Mouse (Mus musculus) left cerebral cortex, postnatal 14 days (tissue): ENCODE results near the gene Ets2. TPM values are rescaled to one million over a fixed set of nuclear protein-coding genes. Genes with fewer than 3 reads are reported as not detected.

Experiments used
- DNase-seq, 2 experiments: peaks; one replicate each; pipeline ENCODE4 v3.0.0; 2021 to 2022; ENCODE audit warnings: low spot score in 2 of 2, mixed read lengths in 1 of 2
- intact Hi-C: fragments of 180-260 bp; cut with DNase I; formaldehyde crosslinking; loops from one replicate; pipeline ENCODE4 v1.15.1; 2025
- long read RNA-seq, 2 experiments: library from polyadenylated mRNA; stranded (forward); transcript quantifications; one replicate each; pipeline ENCODE4 v2.0.0; 2021
- total RNA-seq, 2 experiments: library from RNA; stranded (reverse); gene quantifications; 2 replicates each; pipeline ENCODE4 v1.2.3; 2021

The Ets2 gene
- total RNA-seq: 10 to 100 TPM; 53.0 to 59.9 TPM
- long read RNA-seq, experiment 1, transcript Ets2-201 (10 exons, 3,890 nt): major isoform, 10 of 17 reads
- long read RNA-seq, experiment 1, partial matches to known transcripts: 3 of 17 reads
- long read RNA-seq, experiment 1, other reads (novel, unspliced or antisense): 1 of 17 reads
- long read RNA-seq, experiment 2, transcript Ets2-201 (10 exons, 3,890 nt): major isoform, 5 of 11 reads
- long read RNA-seq, experiment 2, partial matches to known transcripts: 2 of 11 reads
- long read RNA-seq, experiment 2, other reads (novel, unspliced or antisense): 0 of 11 reads

DNA sequence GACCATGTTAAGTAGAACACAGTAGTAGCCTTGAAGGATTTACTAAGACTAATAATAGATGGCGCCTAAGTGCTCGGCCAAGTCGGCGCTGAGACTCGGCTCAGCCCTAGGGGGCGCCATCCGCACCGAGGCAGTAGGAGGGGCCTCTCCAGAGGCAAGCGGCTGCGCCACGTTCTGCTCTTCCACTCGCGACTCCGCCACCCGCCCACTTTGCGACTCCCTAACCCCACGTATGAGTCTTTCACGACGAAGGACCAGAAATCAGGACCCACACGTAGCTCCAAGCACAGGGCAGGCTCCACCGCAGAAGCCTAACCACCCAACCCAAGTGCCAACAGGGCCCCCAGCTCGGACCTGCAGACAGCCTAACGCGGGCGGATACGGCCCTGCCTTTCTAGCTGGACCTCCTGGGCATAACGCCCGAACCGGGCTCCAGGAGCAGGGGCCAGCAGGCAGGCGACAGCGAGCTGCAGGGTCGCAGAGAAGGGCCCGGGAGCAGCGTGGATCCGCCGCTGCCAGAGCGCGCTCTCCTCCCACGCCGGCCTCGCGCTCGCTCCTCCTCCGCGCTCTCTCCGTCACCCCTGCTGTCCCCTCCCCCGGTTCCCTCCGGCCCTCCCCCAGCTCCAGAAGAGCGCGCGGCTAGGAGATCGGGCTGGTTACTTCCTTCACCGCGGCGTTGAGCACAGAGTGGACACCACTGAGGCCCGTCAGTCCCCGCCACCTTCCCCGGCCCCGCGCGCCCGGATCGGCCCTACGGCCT lies at the start of gene Ets2:
Gene Ets2, plus strand, starts transcription at position 274 of the 760 bp plus-strand sequence.
- DNase-seq: peak; percentile 91 to 93
- intact Hi-C loops: loop anchor here (5.0 kb wide), 2 partner anchors 55 to 245 kb away; no protein-coding TSS in a partner anchor

DNA sequence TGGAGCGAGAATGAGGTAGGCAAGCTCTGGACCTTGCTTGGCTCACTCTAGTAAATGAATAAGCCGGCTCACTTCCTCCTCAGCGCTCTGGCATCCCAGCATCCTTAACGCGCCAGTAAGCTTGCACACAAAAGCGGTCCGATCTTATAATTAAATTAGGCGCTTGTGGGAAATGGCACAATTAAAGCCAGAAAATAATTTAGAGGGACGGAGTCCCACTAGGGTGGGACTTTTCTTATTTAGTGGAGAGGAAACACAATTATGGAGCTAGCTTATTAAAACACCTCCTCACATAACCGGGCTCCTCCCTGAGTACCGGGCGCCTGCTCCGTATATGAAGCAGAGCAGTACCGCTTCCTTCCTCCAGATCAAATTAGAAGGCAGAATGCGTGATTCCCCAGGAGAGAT lies 47.7 kb upstream of the Ets2 start:
- DNase-seq: peak; percentile 30 to 36
- intact Hi-C loops: loop anchor here (10.0 kb wide), 1 partner anchor 111 kb away; no protein-coding TSS in a partner anchor

- intact Hi-C loops: loop anchor here (10.0 kb wide), 1 partner anchor 108 kb away; no protein-coding TSS in a partner anchor
- no peak for DNase-seq
Measured at GRCm38 (mm10) chr16:95656535-95656934, 45.3 kb upstream of the Ets2 start.

DNA sequence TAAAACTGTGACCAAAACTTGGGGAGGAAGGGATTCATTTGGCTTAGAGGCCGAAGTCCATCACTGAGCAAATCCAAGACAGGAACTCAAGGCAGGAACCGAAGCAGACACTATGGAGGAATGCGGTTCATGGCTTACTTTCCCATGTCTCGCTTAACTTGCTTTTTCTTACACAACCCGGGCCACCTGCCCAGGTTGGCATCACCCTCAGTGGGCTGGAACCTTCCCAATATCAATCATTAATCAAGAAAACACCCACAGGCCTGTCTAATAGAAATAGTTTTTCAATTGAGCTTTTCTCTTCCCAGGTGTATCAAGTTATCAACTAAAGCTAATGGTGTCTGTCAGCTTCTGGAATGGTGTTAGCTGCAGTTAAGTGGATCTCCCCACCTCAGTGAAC lies 44.7 kb upstream of the Ets2 start:
- intact Hi-C loops: loop anchor here (10.0 kb wide), 1 partner anchor 108 kb away; no protein-coding TSS in a partner anchor
- no peak for DNase-seq

DNA sequence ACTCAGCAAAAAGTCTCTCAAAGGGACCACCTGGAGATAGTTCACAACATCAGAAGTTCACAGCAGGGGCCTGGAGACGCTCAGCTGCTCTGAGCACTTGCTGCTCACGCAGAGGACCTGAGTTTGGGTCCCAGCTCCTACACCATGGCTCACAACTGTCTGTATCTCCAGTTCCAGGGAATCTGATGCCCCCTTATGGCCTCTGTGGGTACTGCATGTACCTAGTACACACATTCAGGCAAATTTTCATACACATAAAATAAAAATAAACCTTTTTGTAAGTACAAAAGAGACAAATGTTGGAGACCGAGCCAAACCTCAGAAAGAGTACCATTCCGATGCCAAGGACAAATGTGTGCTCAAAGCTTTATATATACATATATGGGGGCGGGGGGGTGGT lies 44.1 kb upstream of the Ets2 start:
- no peak for DNase-seq
- intact Hi-C loops: loop anchor here (10.0 kb wide), 1 partner anchor 107 kb away; no protein-coding TSS in a partner anchor

GRCm38 (mm10) chr16:95658836-95659430 lies 42.9 kb upstream of the Ets2 start:
- DNase-seq: no peak

GRCm38 (mm10) chr16:95659461-95659860 lies 42.4 kb upstream of the Ets2 start:
- DNase-seq: peak in 1 of 2 experiments; percentile 26
- intact Hi-C loops: loop anchor here (10.0 kb wide), 1 partner anchor 105 kb away; no protein-coding TSS in a partner anchor

More at GRCm38 (mm10) chr16:95658836-95659430, 42.9 kb upstream of the Ets2 start:
- intact Hi-C loops: loop anchor here (10.0 kb wide), 1 partner anchor 106 kb away; no protein-coding TSS in a partner anchor

DNA sequence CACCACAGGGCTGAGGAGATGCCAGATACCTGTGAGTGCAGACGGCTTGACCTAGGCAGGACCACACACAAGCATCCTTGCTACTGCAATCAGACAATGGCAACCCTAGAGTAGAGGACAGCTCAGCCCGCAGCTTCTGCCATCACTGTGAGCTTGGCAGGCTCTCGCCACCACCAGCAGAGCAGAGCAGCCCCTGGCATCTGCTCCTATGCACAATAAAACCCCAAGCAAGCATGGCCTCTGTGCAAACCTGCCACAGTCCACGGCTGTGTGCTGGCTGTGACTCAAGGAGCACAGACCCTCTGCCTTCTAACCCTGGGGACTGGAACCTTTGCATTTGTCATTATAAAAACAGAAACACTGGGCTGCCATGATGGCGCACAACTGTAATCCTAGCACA lies 41.0 kb upstream of the Ets2 start:
- no peak for DNase-seq
- intact Hi-C loops: no loop called here

- peak in 1 of 2 experiments; percentile 25 for DNase-seq
- intact Hi-C loops: no loop called here
Measured at GRCm38 (mm10) chr16:95665472-95666131, 36.3 kb upstream of the Ets2 start.

DNA sequence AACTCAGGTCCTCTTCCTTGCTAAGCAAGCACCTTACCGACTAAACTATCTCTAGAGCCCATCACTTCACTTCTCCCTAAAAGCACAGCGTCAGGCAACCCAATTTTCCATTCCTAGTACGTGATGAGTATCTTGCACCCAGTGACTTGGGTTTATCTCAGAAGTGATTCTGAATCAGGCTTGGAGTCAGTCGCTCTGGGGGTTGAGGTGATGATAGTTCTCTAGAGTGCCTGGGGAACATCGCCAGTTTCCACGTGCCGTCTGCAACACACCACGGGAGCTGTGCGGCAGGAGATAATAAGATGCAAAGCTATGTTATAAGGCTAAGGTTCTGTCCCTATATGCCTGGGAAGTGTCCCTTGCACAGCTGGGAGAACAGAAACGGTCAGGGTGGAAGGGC lies 35.6 kb upstream of the Ets2 start:
- intact Hi-C loops: no loop called here
- DNase-seq: peak in 1 of 2 experiments; percentile 31

DNA sequence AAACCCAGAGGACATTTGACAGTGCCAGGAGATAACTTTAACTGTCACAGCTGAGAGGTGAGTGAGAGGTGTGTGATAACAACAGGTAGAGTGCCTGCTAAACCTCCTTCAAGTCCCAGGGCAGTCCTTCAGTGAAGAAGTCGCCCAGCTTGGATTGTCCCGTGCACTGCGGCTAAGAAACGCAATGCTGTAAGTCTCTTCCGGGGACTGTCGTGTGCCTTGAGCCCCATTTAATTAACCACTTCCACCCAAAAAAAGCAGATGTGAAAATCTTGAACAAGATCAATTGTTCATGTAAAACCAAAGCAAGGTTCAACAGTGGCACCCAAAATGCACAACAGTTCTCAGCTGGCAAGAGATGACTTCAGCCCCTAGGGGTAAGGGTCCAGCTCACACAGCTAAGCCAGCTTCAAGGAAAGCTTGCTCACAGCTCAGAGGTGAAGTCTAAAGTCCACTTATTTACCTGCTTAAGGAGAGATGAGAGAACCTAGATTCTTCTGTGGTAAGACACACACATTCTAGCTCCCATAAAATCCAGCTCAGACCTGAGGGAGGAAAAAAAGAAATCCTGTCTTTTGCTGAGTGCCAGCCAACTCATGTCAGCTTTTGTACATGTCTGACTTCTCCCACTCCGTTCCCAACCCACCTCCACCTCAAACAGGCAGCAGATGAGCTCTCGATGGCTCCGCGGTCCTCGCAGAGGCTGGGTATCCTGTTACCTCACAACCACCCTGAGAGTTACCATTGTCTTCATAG lies 34.3 kb upstream of the Ets2 start:
- intact Hi-C loops: no loop called here
- DNase-seq: peak in 1 of 2 experiments; percentile 12

DNA sequence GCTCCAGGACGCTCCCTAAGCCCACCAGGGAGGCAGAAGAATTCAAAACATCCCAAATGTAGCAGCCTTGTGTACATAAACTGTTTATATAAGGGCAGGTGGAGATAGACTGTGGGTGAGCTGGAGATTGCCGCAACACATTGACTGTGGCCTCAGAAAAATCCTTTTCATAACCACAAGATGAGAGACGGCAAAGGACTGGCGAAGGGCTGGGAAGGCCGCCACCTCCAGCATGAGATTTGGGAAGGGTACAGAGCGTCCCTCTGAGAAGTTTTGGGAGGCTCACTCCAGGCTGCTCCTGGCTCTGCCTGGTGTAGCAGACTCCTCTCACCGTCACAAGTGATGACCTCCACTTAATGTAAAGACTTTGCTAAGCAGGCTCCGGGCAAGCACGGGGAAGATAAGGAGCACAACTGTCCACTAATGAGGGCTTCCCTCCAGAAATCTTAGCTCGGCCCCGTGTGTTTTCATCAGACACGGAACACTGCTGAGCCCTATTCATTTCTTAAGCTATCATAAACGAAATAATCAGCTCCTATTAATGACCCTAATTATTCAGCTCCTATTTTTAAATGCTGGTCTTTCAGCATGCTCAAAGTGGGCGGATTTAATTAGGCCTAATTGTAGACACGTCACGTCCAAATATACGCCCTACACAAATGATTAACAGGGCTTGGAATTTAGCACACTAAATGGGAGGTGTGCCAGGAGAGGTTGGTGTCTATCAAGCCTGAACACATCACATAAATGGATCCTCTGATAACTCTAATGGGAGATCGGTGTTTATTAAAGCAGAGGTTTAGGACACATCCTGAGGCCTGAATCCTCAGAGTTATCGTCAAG lies 33.5 kb upstream of the Ets2 start:
- DNase-seq: peak; percentile 12 to 15
- intact Hi-C loops: no loop called here

DNA sequence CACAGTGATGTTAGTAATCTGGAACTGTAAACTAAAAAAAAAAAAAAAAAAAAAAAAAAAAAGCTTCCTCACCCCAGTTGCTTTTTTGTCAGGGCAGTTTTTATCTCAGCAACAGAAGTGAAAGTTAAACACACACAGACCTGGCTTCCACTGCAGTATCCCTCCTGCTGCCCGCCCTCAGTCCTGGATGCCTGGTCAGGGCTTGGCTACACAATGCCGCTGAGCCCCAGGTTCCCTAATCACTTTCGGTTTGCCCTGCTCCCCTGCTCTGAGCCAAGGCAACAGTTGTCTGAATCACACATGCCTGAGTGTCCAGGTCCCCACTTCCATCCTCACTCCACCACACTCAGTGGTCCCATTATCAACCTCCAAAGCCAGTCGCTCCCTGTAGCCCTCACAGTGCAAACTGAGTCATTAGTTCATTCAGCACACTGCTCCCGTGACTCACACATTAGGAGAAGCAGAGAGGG lies 27.4 kb upstream of the Ets2 start:
- DNase-seq: no peak
- intact Hi-C loops: no loop called here

- DNase-seq: no peak
- intact Hi-C loops: no loop called here
Measured at GRCm38 (mm10) chr16:95675212-95675611, 26.7 kb upstream of the Ets2 start.

- intact Hi-C loops: no loop called here
- DNase-seq: no peak
Measured at GRCm38 (mm10) chr16:95676668-95677067, 25.2 kb upstream of the Ets2 start.

- intact Hi-C loops: no loop called here
- DNase-seq: no peak
Measured at GRCm38 (mm10) chr16:95682431-95682892, 19.4 kb upstream of the Ets2 start.

- intact Hi-C loops: no loop called here
- DNase-seq: no peak
Measured at GRCm38 (mm10) chr16:95685807-95686206, 16.1 kb upstream of the Ets2 start.

GRCm38 (mm10) chr16:95686246-95686645 lies 15.6 kb upstream of the Ets2 start:
- intact Hi-C loops: no loop called here
- DNase-seq: no peak
